Mouse (Mus musculus) midbrain, embryonic 14.5 days (tissue): ENCODE measurements around the gene Gca. TPM values are rescaled to one million over a fixed set of nuclear protein-coding genes. Genes with fewer than 3 reads are reported as not detected.
A peak's percentile ranks its signal among the peaks of the same experiment; 100 is the strongest.

ENCODE experiments used
- ATAC-seq: fragments of 200-750 bp; cut with Nextera tagmentation; 2 replicates; pipeline ENCODE4 v1.8.0; 2017; ENCODE audit warnings: moderate number of reproducible peaks, moderate library complexity; ENCODE audit not compliant: low FRiP score, low TSS enrichment
- DNase-seq: peaks from one replicate; pipeline ENCODE4 v3.0.0-alpha.2; 2015
- H3K27ac ChIP-seq: fragments of 300-500 bp; sonication (generic); replicated peaks from 2 replicates; pipeline ENCODE4 v1.5.1; 2014; ENCODE audit warnings: mild to moderate bottlenecking, low read depth, low read length, moderate library complexity
- H3K27me3 ChIP-seq: fragments of 300-500 bp; sonication (generic); 2 replicates; pipeline ENCODE4 v1.6.1; 2014; ENCODE audit warnings: low read length, control low read depth, mixed read lengths; ENCODE audit not compliant: control insufficient read depth, insufficient read depth
- H3K36me3 ChIP-seq: fragments of 300-500 bp; sonication (generic); 2 replicates; pipeline ENCODE4 v1.6.1; 2014; ENCODE audit warnings: low read length, control low read depth; ENCODE audit not compliant: control insufficient read depth, insufficient read depth
- H3K4me1 ChIP-seq: fragments of 300-500 bp; sonication (generic); 2 replicates; pipeline ENCODE4 v1.6.1; 2014; ENCODE audit warnings: mild to moderate bottlenecking, antibody characterized with exemption, low read length, control low read depth; ENCODE audit not compliant: control insufficient read depth, insufficient read depth
- H3K4me2 ChIP-seq: fragments of 300-500 bp; sonication (generic); 2 replicates; pipeline ENCODE4 v1.6.1; 2014; ENCODE audit warnings: mild to moderate bottlenecking, low read length, moderate library complexity
- H3K4me3 ChIP-seq: fragments of 300-500 bp; sonication (generic); replicated peaks from 2 replicates; pipeline ENCODE4 v1.5.1; 2014; ENCODE audit warnings: low read depth, low read length
- H3K9ac ChIP-seq: fragments of 300-500 bp; sonication (generic); replicated peaks from 2 replicates; pipeline ENCODE4 v1.6.1; 2014; ENCODE audit warnings: mild to moderate bottlenecking, low read length, moderate library complexity
- H3K9me3 ChIP-seq: fragments of 300-500 bp; sonication (generic); 2 replicates; pipeline ENCODE4 v1.6.1; 2016; ENCODE audit warnings: low read length, control low read depth, mixed read lengths; ENCODE audit not compliant: control insufficient read depth
- WGBS: fragments of 180-500 bp; shearing (Covaris S2); extraction: QIAGEN DNeasy Blood & Tissue Kit; methylation state at CpG from one replicate; pipeline ENCODE4 v1.1.7; 2014; 5-methylcytosine and 5-hydroxymethylcytosine counted together
- polyA plus RNA-seq: library from polyadenylated mRNA; unstranded; fragments of >200 nt; fragmentation: Nextera tagmentation; extraction: Ambion mirVana; gene quantifications from 2 replicates; pipeline ENCODE4 v1.2.1, GENCODE M21; 2014

Gca gene
- polyA plus RNA-seq, 1 experiment from 2014 or later: 4.3 TPM

GRCm38 (mm10) chr2:62656072-62656471 is 8.0 kb upstream of the Gca start:
- no peaks in the 10 kb centered on the region for H3K4me1 ChIP-seq
- DNase-seq (no peak), ATAC-seq (no peak)
- H3K9ac ChIP-seq: no peak overlapping the region
- no peak overlapping the region for H3K27ac ChIP-seq
- no peaks in the 10 kb centered on the region for H3K9me3 ChIP-seq
- 64% methylated on average over 1 of the region's 1 CpGs for WGBS
- H3K4me3 ChIP-seq: no peak overlapping the region
- H3K36me3 ChIP-seq: no peaks in the 10 kb centered on the region
- H3K27me3 ChIP-seq: no peaks in the 10 kb centered on the region
- H3K4me2 ChIP-seq: no peak overlapping the region

GRCm38 (mm10) chr2:62660565-62660964 is 3.5 kb upstream of the Gca start:
- H3K4me3 ChIP-seq: no peak overlapping the region
- H3K4me1 ChIP-seq: peaks cover 3% of the 10 kb centered on the region; the same call in 1 of the 2 replicates
- no peaks in the 10 kb centered on the region for H3K27me3 ChIP-seq
- no peaks in the 10 kb centered on the region for H3K9me3 ChIP-seq
- no peak for DNase-seq
- no peak overlapping the region for H3K9ac ChIP-seq
- WGBS: 55% methylated on average over 6 of the region's 6 CpGs
- no peaks in the 10 kb centered on the region for H3K36me3 ChIP-seq
- H3K4me2 ChIP-seq: no peak overlapping the region
- H3K27ac ChIP-seq: no peak overlapping the region
- no peak for ATAC-seq

GRCm38 (mm10) chr2:62662560-62662959 is 1.5 kb upstream of the Gca start:
- Histone ChIP-seq H3K36me3 (no peaks in the 10 kb centered on the region), H3K27me3 (no peaks in the 10 kb centered on the region), H3K4me2 (no peak overlapping the region), H3K4me3 (no peak overlapping the region), H3K27ac (no peak overlapping the region), H3K4me1 (peaks cover 3% of the 10 kb centered on the region; the same call in 1 of the 2 replicates), H3K9ac (no peak overlapping the region), H3K9me3 (no peaks in the 10 kb centered on the region)
- no peak for DNase-seq
- WGBS: 88% methylated on average over 3 of the region's 3 CpGs
- no peak for ATAC-seq

GRCm38 (mm10) chr2:62664839-62665238 is 754 bp downstream of the Gca start:
- H3K4me1 ChIP-seq: peaks cover 3% of the 10 kb centered on the region; the same call in 1 of the 2 replicates
- H3K4me3 ChIP-seq: no peak overlapping the region
- no peaks in the 10 kb centered on the region for H3K27me3 ChIP-seq
- H3K9me3 ChIP-seq: no peaks in the 10 kb centered on the region
- no peaks in the 10 kb centered on the region for H3K36me3 ChIP-seq
- WGBS: 56% methylated on average over 7 of the region's 7 CpGs
- no peak overlapping the region for H3K27ac ChIP-seq
- ATAC-seq (no peak), DNase-seq (no peak)
- peak overlapping the region; percentile 92 for H3K4me2 ChIP-seq
- H3K9ac ChIP-seq: no peak overlapping the region

- Histone ChIP-seq H3K9me3 (no peaks in the 10 kb centered on the region), H3K9ac (no peak overlapping the region), H3K27ac (no peak overlapping the region), H3K27me3 (no peaks in the 10 kb centered on the region), H3K36me3 (no peaks in the 10 kb centered on the region), H3K4me1 (peaks cover 3% of the 10 kb centered on the region; the same call in 1 of the 2 replicates), H3K4me2 (no peak overlapping the region), H3K4me3 (no peak overlapping the region)
- no peak for ATAC-seq
- DNase-seq: no peak
- WGBS: 51% methylated on average over 1 of the region's 1 CpGs
Observed at GRCm38 (mm10) chr2:62665536-62665935, 1.5 kb downstream of the Gca start.

- Histone ChIP-seq H3K4me3 (no peak overlapping the region), H3K9me3 (no peaks in the 10 kb centered on the region), H3K36me3 (no peaks in the 10 kb centered on the region), H3K4me1 (no peaks in the 10 kb centered on the region), H3K27ac (no peak overlapping the region), H3K4me2 (no peak overlapping the region), H3K9ac (no peak overlapping the region), H3K27me3 (no peaks in the 10 kb centered on the region)
- 82% methylated on average over 3 of the region's 3 CpGs for WGBS
- ATAC-seq (no peak), DNase-seq (no peak)
Observed at GRCm38 (mm10) chr2:62669848-62670247, 5.8 kb downstream of the Gca start.

GRCm38 (mm10) chr2:62670301-62670700 is 6.2 kb downstream of the Gca start:
- ATAC-seq (no peak), DNase-seq (no peak)
- H3K27me3 ChIP-seq: no peaks in the 10 kb centered on the region
- H3K36me3 ChIP-seq: no peaks in the 10 kb centered on the region
- no peaks in the 10 kb centered on the region for H3K4me1 ChIP-seq
- WGBS: 91% methylated on average over 5 of the region's 5 CpGs
- H3K9ac ChIP-seq: no peak overlapping the region
- no peak overlapping the region for H3K4me2 ChIP-seq
- no peaks in the 10 kb centered on the region for H3K9me3 ChIP-seq
- H3K4me3 ChIP-seq: no peak overlapping the region
- no peak overlapping the region for H3K27ac ChIP-seq

- Histone ChIP-seq H3K36me3 (no peaks in the 10 kb centered on the region), H3K9me3 (no peaks in the 10 kb centered on the region), H3K4me1 (no peaks in the 10 kb centered on the region), H3K4me2 (no peak overlapping the region), H3K27me3 (no peaks in the 10 kb centered on the region), H3K4me3 (no peak overlapping the region), H3K9ac (no peak overlapping the region), H3K27ac (no peak overlapping the region)
- no peak for ATAC-seq
- 89% methylated on average over 4 of the region's 4 CpGs for WGBS
- DNase-seq: no peak
Observed at GRCm38 (mm10) chr2:62670767-62671166, 6.7 kb downstream of the Gca start.

GRCm38 (mm10) chr2:62672788-62673187 is 8.7 kb downstream of the Gca start:
- Histone ChIP-seq H3K4me3 (no peak overlapping the region), H3K9me3 (no peaks in the 10 kb centered on the region), H3K27ac (no peak overlapping the region), H3K9ac (no peak overlapping the region), H3K4me2 (no peak overlapping the region), H3K4me1 (no peaks in the 10 kb centered on the region), H3K27me3 (no peaks in the 10 kb centered on the region), H3K36me3 (no peaks in the 10 kb centered on the region)
- DNase-seq: no peak
- 90% methylated on average over 5 of the region's 5 CpGs for WGBS
- no peak for ATAC-seq
